Comparison of ENCODE assay signal across 9 mouse cellular contexts in genomic region chr17:26949051-26949577, GRCm38 (mm10). TPM values are rescaled to one million over a fixed set of nuclear protein-coding genes. Genes with fewer than 3 reads are reported as not detected.
DNase-seq lines count a peak whose midpoint lies in the region; ATAC-seq and TF ChIP-seq lines count a peak whose summit lies in the region.
"Had no signal": no experiment of that assay in that cellular context is flagged by ENCODE, and none has a peak within 500 bp of the region (broad histone marks: within the 10 kb centered on the region; RNA-seq: fewer than 3 reads in every experiment).

No protein-coding gene starts in this region.

- no peaks in the 10 kb centered on the region for H3K9me3 ChIP-seq in heart, embryonic 14.5 days (ENCODE audit: control insufficient read depth, low read length)
- no peaks in the 10 kb centered on the region for H3K9me3 ChIP-seq in limb, embryonic 14.5 days (ENCODE audit: control insufficient read depth, low read length)
- H3K9me3 ChIP-seq in neural tube, embryonic 15.5 days (replicated peaks): no peaks in the 10 kb centered on the region

- peak overlapping the region; percentile 73 to 79 for H3K4me3 ChIP-seq in heart, embryonic 14.5 days (ENCODE audit: control insufficient read depth in 1 of 2, insufficient read depth in 1 of 2, low read depth in 1 of 2, low read length in 2 of 2)
- peak overlapping the region; percentile 64 for H3K4me3 ChIP-seq in limb, embryonic 14.5 days (replicated peaks; ENCODE audit: low read length)
- H3K4me3 ChIP-seq in neural tube, embryonic 15.5 days (replicated peaks): peak overlapping the region; percentile 68

- peaks cover 40 to 74% of the 10 kb centered on the region in 2 experiments for H3K4me1 ChIP-seq in heart, embryonic 14.5 days (ENCODE audit: control insufficient read depth in 2 of 2, insufficient read depth in 2 of 2, low read length in 2 of 2)
- H3K4me1 ChIP-seq in limb, embryonic 14.5 days (ENCODE audit: control insufficient read depth, insufficient read depth, low read length): peaks cover 75% of the 10 kb centered on the region
- H3K4me1 ChIP-seq in neural tube, embryonic 15.5 days: peaks cover 88% of the 10 kb centered on the region

- TF ChIP-seq POLR2A in limb, embryonic 14.5 days (IDR thresholded peaks at IDR 0.05; ENCODE audit: borderline replicate concordance, extremely low read depth, insufficient read depth, insufficient read length): no peak

- peak overlapping the region in 1 of 2 experiments; percentile 71; a peak in 2 of 4 replicates for H3K27ac ChIP-seq in heart, embryonic 14.5 days (replicated peaks in 1 of 2; ENCODE audit: control insufficient read depth in 1 of 2, insufficient read depth in 1 of 2, low read depth in 2 of 2, low read length in 2 of 2)
- H3K27ac ChIP-seq in limb, embryonic 14.5 days (replicated peaks; ENCODE audit: low read depth, low read length): peak overlapping the region; percentile 52; the same call in 1 of the 2 replicates
- peak overlapping the region; percentile 87 for H3K27ac ChIP-seq in neural tube, embryonic 15.5 days (replicated peaks)

- peak; percentile 67 for DNase-seq in cerebellum, adult 9-11 months
- DNase-seq in cerebellum, adult 18-20 months: no peak
- DNase-seq in thymus, postnatal 4 days: peak; percentile 46
- no peak for DNase-seq in thymus, postnatal 10 days (ENCODE audit: low spot score in 2 of 2)
- no peak for DNase-seq in limb, embryonic 14.5 days (ENCODE audit: low spot score)
- DNase-seq in spleen, postnatal 10 days (ENCODE audit: low spot score in 2 of 2): no peak

- 0 out of 2 replicates have a peak, but pooled peaks have one; percentile 6 for ATAC-seq in heart, embryonic 14.5 days (ENCODE audit: insufficient number of reproducible peaks, insufficient read depth, low FRiP score, low read depth)
- ATAC-seq in limb, embryonic 14.5 days (ENCODE audit: low FRiP score, low read depth): no peak
- 0 out of 2 replicates have a peak, but pooled peaks have one; percentile 42 for ATAC-seq in neural tube, embryonic 15.5 days (ENCODE audit: low FRiP score)

- H3K9ac ChIP-seq in heart, embryonic 14.5 days (ENCODE audit: low read length): peak overlapping the region; percentile 82
- peak overlapping the region; percentile 72 for H3K9ac ChIP-seq in limb, embryonic 14.5 days (ENCODE audit: low read depth, low read length, severe bottlenecking)
- peak overlapping the region; percentile 80 for H3K9ac ChIP-seq in neural tube, embryonic 15.5 days (replicated peaks)

- no peaks in the 10 kb centered on the region for H3K27me3 ChIP-seq in heart, embryonic 14.5 days (ENCODE audit: control insufficient read depth, insufficient read depth, low read length)
- no peaks in the 10 kb centered on the region for H3K27me3 ChIP-seq in limb, embryonic 14.5 days (ENCODE audit: control insufficient read depth, insufficient read depth, low read length)
- H3K27me3 ChIP-seq in neural tube, embryonic 15.5 days (replicated peaks): no peaks in the 10 kb centered on the region
- H3K27me3 ChIP-seq: Patski had no signal

- WGBS in heart, embryonic 14.5 days: 13% methylated on average over 13 of the region's 14 CpGs
- 7% methylated on average over 13 of the region's 14 CpGs for WGBS in limb, embryonic 14.5 days
- WGBS in neural tube, embryonic 15.5 days: 10% methylated on average over 9 of the region's 14 CpGs

- H3K4me2 ChIP-seq in heart, embryonic 14.5 days (ENCODE audit: low read length): peak overlapping the region; percentile 97
- peak overlapping the region; percentile 94 for H3K4me2 ChIP-seq in limb, embryonic 14.5 days (replicated peaks; ENCODE audit: low read depth, low read length, severe bottlenecking)
- peak overlapping the region; percentile 78 for H3K4me2 ChIP-seq in neural tube, embryonic 15.5 days

- no peaks in the 10 kb centered on the region for H3K36me3 ChIP-seq in heart, embryonic 14.5 days (ENCODE audit: control insufficient read depth, insufficient read depth, low read length)
- H3K36me3 ChIP-seq in limb, embryonic 14.5 days (ENCODE audit: control insufficient read depth, insufficient read depth, low read length): no peaks in the 10 kb centered on the region; the same call in 1 of the 2 replicates
- no peaks in the 10 kb centered on the region for H3K36me3 ChIP-seq in neural tube, embryonic 15.5 days

RNA-seq across cellular contexts. Expression of gene Syngap1, which starts 8.1 kb away (rescaled TPM):
- polyA plus RNA-seq in heart, embryonic 14.5 days (2014; fragmentation: Nextera tagmentation; extraction: Ambion mirVana): 1.5 TPM in 2 replicates
- 82.4 and 111 TPM in 2 replicates for polyA plus RNA-seq in limb, embryonic 14.5 days (2012; rRNA removed)
- polyA plus RNA-seq in limb, embryonic 14.5 days (2014; fragmentation: Nextera tagmentation; extraction: Ambion mirVana): 2.0 and 2.4 TPM in 2 replicates
- polyA plus RNA-seq in neural tube, embryonic 15.5 days (2015; fragmentation: Nextera tagmentation; extraction: Ambion mirVana): 3.7 and 3.8 TPM in 2 replicates

RNA-seq across cellular contexts. Expression of gene Cuta, which starts 9.7 kb away (rescaled TPM):
- polyA plus RNA-seq in heart, embryonic 14.5 days (2014; fragmentation: Nextera tagmentation; extraction: Ambion mirVana): 156 and 173 TPM in 2 replicates
- 127 and 172 TPM in 2 replicates for polyA plus RNA-seq in limb, embryonic 14.5 days (2012; rRNA removed)
- 146 and 158 TPM in 2 replicates for polyA plus RNA-seq in limb, embryonic 14.5 days (2014; fragmentation: Nextera tagmentation; extraction: Ambion mirVana)
- 141 and 152 TPM in 2 replicates for polyA plus RNA-seq in neural tube, embryonic 15.5 days (2015; fragmentation: Nextera tagmentation; extraction: Ambion mirVana)

RNA-seq across cellular contexts. Expression of gene Phf1, which starts 16.3 kb away (rescaled TPM):
- 5.2 and 8.0 TPM in 2 replicates for polyA plus RNA-seq in heart, embryonic 14.5 days (2014; fragmentation: Nextera tagmentation; extraction: Ambion mirVana)
- 56.6 and 72.8 TPM in 2 replicates for polyA plus RNA-seq in limb, embryonic 14.5 days (2012; rRNA removed)
- 11.9 and 12.8 TPM in 2 replicates for polyA plus RNA-seq in limb, embryonic 14.5 days (2014; fragmentation: Nextera tagmentation; extraction: Ambion mirVana)
- polyA plus RNA-seq in neural tube, embryonic 15.5 days (2015; fragmentation: Nextera tagmentation; extraction: Ambion mirVana): 27.5 and 30.5 TPM in 2 replicates

RNA-seq across cellular contexts. Expression of gene Zbtb9, which starts 23.9 kb away (rescaled TPM):
- polyA plus RNA-seq in heart, embryonic 14.5 days (2014; fragmentation: Nextera tagmentation; extraction: Ambion mirVana): 6.8 TPM in 2 replicates
- polyA plus RNA-seq in limb, embryonic 14.5 days (2012; rRNA removed): 12.6 and 14.8 TPM in 2 replicates
- polyA plus RNA-seq in limb, embryonic 14.5 days (2014; fragmentation: Nextera tagmentation; extraction: Ambion mirVana): 10.0 and 10.6 TPM in 2 replicates
- 15.9 and 16.0 TPM in 2 replicates for polyA plus RNA-seq in neural tube, embryonic 15.5 days (2015; fragmentation: Nextera tagmentation; extraction: Ambion mirVana)

RNA-seq across cellular contexts. Expression of gene Kifc5b, which starts 32.2 kb away (rescaled TPM):
- 4.2 and 5.0 TPM in 2 replicates for polyA plus RNA-seq in heart, embryonic 14.5 days (2014; fragmentation: Nextera tagmentation; extraction: Ambion mirVana)
- polyA plus RNA-seq in limb, embryonic 14.5 days (2012; rRNA removed): 23.7 TPM in 2 replicates
- 4.9 and 5.9 TPM in 2 replicates for polyA plus RNA-seq in limb, embryonic 14.5 days (2014; fragmentation: Nextera tagmentation; extraction: Ambion mirVana)
- 2.3 and 3.5 TPM in 2 replicates for polyA plus RNA-seq in neural tube, embryonic 15.5 days (2015; fragmentation: Nextera tagmentation; extraction: Ambion mirVana)

Comparison
In these comparisons a context has a peak if more than half of its experiments do, and no peak if none do; other contexts are left out.
1. DNase-seq: peak in cerebellum, adult 9-11 months (single experiment) and thymus, postnatal 4 days (single experiment); none in cerebellum, adult 18-20 months (0 of 2), thymus, postnatal 10 days (0 of 2), limb, embryonic 14.5 days (single experiment) and spleen, postnatal 10 days (0 of 2).
2. Peak in every context shown above with its lines, with median percentiles within 50 percentile points of each other: H3K4me2 ChIP-seq, H3K4me3 ChIP-seq and H3K9ac ChIP-seq.